26 mouse cellular contexts compared by ENCODE assay signal in the genomic region with DNA sequence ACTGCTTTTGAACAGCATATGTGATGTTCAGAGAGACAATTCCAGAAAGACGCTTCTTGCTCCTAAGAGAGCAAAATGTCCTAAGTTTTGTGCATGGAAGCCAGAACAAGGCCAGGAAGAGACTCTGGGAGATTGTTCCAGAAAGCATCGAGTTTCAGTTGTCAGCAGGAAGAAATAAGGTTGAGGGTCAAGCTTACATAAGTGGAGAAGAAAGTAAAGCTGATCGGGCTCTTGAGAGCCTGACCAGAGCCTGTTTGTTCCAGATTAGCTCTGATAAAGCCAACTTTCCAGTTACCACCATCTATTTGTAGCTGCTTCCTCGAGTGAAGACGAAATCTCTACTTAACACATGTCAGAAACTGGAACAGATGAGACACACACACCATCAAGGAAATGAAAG. TPM values are rescaled to one million over a fixed set of nuclear protein-coding genes. Genes with fewer than 3 reads are reported as not detected.
DNase-seq lines count a peak whose midpoint lies in the region; ATAC-seq and TF ChIP-seq lines count a peak whose summit lies in the region.
"Had no signal": no experiment of that assay in that cellular context is flagged by ENCODE, and none has a peak within 500 bp of the region (broad histone marks: within the 10 kb centered on the region; RNA-seq: fewer than 3 reads in every experiment).

No protein-coding gene starts in this region.

- H3K4me2 ChIP-seq in heart, postnatal 0 days (ENCODE audit: low read depth, low read length) = no peak overlapping the region
- no peak overlapping the region for H3K4me2 ChIP-seq in heart, embryonic 11.5 days
- H3K4me2 ChIP-seq in hindbrain, embryonic 13.5 days = no peak overlapping the region
- H3K4me2 ChIP-seq: forebrain, embryonic 13.5 days; heart, embryonic 12.5 days had no signal

- H3K9me3 ChIP-seq in heart, postnatal 0 days (replicated peaks; ENCODE audit: control insufficient read depth, low read length) = no peaks in the 10 kb centered on the region
- no peaks in the 10 kb centered on the region for H3K9me3 ChIP-seq in heart, embryonic 11.5 days (replicated peaks; ENCODE audit: control insufficient read depth, low read length)
- no peaks in the 10 kb centered on the region for H3K9me3 ChIP-seq in hindbrain, embryonic 13.5 days
- H3K9me3 ChIP-seq: embryonic facial prominence, embryonic 10.5 days; forebrain, embryonic 13.5 days; G1E; heart, embryonic 12.5 days had no signal

- ATAC-seq in heart, postnatal 0 days (ENCODE audit: insufficient read depth, low read depth) = no peak
- no peak for ATAC-seq in heart, embryonic 11.5 days (replicated peaks; ENCODE audit: insufficient number of reproducible peaks, low FRiP score, low TSS enrichment)
- no peak for ATAC-seq in hindbrain, embryonic 13.5 days (ENCODE audit: low FRiP score)
- ATAC-seq: CD4-positive, CD25-positive, alpha-beta regulatory T cell, adult 4 months; forebrain, embryonic 13.5 days; forebrain, postnatal 0 days; hindbrain, embryonic 16.5 days; inflammation-experienced regulatory T-cells, adult 6 months had no signal

- no peaks in the 10 kb centered on the region for H3K4me1 ChIP-seq in heart, postnatal 0 days (ENCODE audit: control insufficient read depth, insufficient read depth)
- H3K4me1 ChIP-seq in heart, embryonic 11.5 days (ENCODE audit: control insufficient read depth, insufficient read depth, low read length) = no peaks in the 10 kb centered on the region
- H3K4me1 ChIP-seq in brown adipose tissue, adult 24 weeks (ENCODE audit: control insufficient read depth, insufficient read depth, insufficient read length, low read length) = no peaks in the 10 kb centered on the region
- peaks cover 5% of the 10 kb centered on the region; the same call in 1 of the 2 replicates for H3K4me1 ChIP-seq in hindbrain, embryonic 13.5 days (replicated peaks)
- H3K4me1 ChIP-seq: forebrain, embryonic 13.5 days had no signal

- no peak for TF ChIP-seq EP300 in heart, postnatal 0 days (IDR thresholded peaks at IDR 0.05; ENCODE audit: low read depth)

- H3K9ac ChIP-seq in heart, postnatal 0 days (replicated peaks; ENCODE audit: low read depth, low read length) = no peak overlapping the region
- no peak overlapping the region for H3K9ac ChIP-seq in heart, embryonic 11.5 days (ENCODE audit: low read depth, low read length)
- H3K9ac ChIP-seq in hindbrain, embryonic 13.5 days = no peak overlapping the region
- H3K9ac ChIP-seq: forebrain, embryonic 13.5 days; forebrain, postnatal 0 days; heart, embryonic 12.5 days had no signal

- H3K27ac ChIP-seq in heart, postnatal 0 days (ENCODE audit: low read depth) = no peak overlapping the region
- H3K27ac ChIP-seq in heart, embryonic 11.5 days (ENCODE audit: low read depth, low read length) = no peak overlapping the region
- H3K27ac ChIP-seq in brown adipose tissue, adult 24 weeks (replicated peaks; ENCODE audit: low read depth, low read length) = 0 out of 2 replicates have a peak overlapping the region, but pooled peaks have one; percentile 33
- H3K27ac ChIP-seq in hindbrain, embryonic 13.5 days = no peak overlapping the region
- H3K27ac ChIP-seq: embryonic facial prominence, embryonic 10.5 days; forebrain, embryonic 13.5 days; heart, adult 2 months had no signal

- no peak for TF ChIP-seq CTCF in heart, postnatal 0 days (IDR thresholded peaks at IDR 0.05; ENCODE audit: low read depth)

- 22% methylated on average over 5 of the region's 5 CpGs for WGBS in heart, postnatal 0 days
- 19% methylated on average over 5 of the region's 5 CpGs for WGBS in heart, embryonic 11.5 days (ENCODE audit: insufficient replicate concordance)
- WGBS in hindbrain, embryonic 13.5 days = 72% methylated on average over 5 of the region's 5 CpGs

- H3K36me3 ChIP-seq in heart, postnatal 0 days (replicated peaks; ENCODE audit: control insufficient read depth, insufficient read depth, low read length) = no peaks in the 10 kb centered on the region
- no peaks in the 10 kb centered on the region for H3K36me3 ChIP-seq in heart, embryonic 11.5 days (ENCODE audit: control insufficient read depth, insufficient read depth, low read length)
- H3K36me3 ChIP-seq in hindbrain, embryonic 13.5 days = no peaks in the 10 kb centered on the region
- H3K36me3 ChIP-seq: embryonic facial prominence, embryonic 10.5 days; G1E; heart, embryonic 12.5 days had no signal

- no peaks in the 10 kb centered on the region for H3K27me3 ChIP-seq in heart, postnatal 0 days (ENCODE audit: control insufficient read depth, insufficient read depth, low read length)
- no peaks in the 10 kb centered on the region for H3K27me3 ChIP-seq in heart, embryonic 11.5 days (ENCODE audit: control insufficient read depth, insufficient read depth, low read length)
- no peaks in the 10 kb centered on the region for H3K27me3 ChIP-seq in hindbrain, embryonic 13.5 days
- H3K27me3 ChIP-seq: forebrain, embryonic 13.5 days; heart, embryonic 12.5 days had no signal

- no peak overlapping the region for H3K4me3 ChIP-seq in heart, postnatal 0 days (ENCODE audit: low read depth, low read length)
- no peak overlapping the region for H3K4me3 ChIP-seq in heart, embryonic 11.5 days (ENCODE audit: low read depth, low read length)
- H3K4me3 ChIP-seq in brown adipose tissue, adult 24 weeks (ENCODE audit: insufficient read depth, low read depth, low read length) = no peak overlapping the region
- no peak overlapping the region for H3K4me3 ChIP-seq in hindbrain, embryonic 13.5 days
- H3K4me3 ChIP-seq: embryonic facial prominence, embryonic 10.5 days; forebrain, embryonic 13.5 days; heart, adult 2 months; heart, embryonic 12.5 days had no signal

- peak; percentile 41 for DNase-seq in heart, postnatal 0 days (ENCODE audit: low spot score)
- peak; percentile 6 for DNase-seq in testis, postnatal 10 days (ENCODE audit: low spot score)
- no peak for DNase-seq in testis, postnatal 14 days (ENCODE audit: low spot score)
- DNase-seq: adrenal gland, postnatal 14 days; B cell, adult 2 months; cerebellum, adult 18-20 months; cerebellum, adult 9-11 months; forebrain, postnatal 0 days; heart, adult 2 months; heart, postnatal 36 days had no signal

RNA-seq across cellular contexts. Expression of gene Gm26657, which starts 41.2 kb away (rescaled TPM):
- total RNA-seq in heart, postnatal 0 days (2014; rRNA removed; ENCODE audit: low replicate concordance) = not detected in 2 replicates
- not detected in 2 replicates for polyA plus RNA-seq in heart, postnatal 0 days (2015; fragmentation: Nextera tagmentation; extraction: Ambion mirVana)
- not detected in 2 replicates for polyA plus RNA-seq in heart, embryonic 11.5 days (2014; fragmentation: Nextera tagmentation; extraction: Ambion mirVana)
- polyA plus RNA-seq in brown adipose tissue, adult 24 weeks (2012; ENCODE audit: insufficient read depth, insufficient read length, missing spikeins) = not detected in 2 replicates
- polyA plus RNA-seq in hindbrain, embryonic 13.5 days (2015; fragmentation: Nextera tagmentation; extraction: Ambion mirVana) = not detected in 2 replicates
- total RNA-seq: adrenal gland, adult 18-20 months; adrenal gland, postnatal 14 days; forebrain, postnatal 0 days; G1E; gastrocnemius, adult 8-10 months; heart, adult 2 months; heart, postnatal 36 days had no signal
- polyA plus RNA-seq: CD4-positive, CD25-positive, alpha-beta regulatory T cell, adult 4 months; embryonic facial prominence, embryonic 10.5 days; embryonic facial prominence, embryonic 14.5 days; forebrain, embryonic 13.5 days; forebrain, postnatal 0 days; G1E; gonadal fat pad, adult 2 months; heart, adult 2 months; heart, embryonic 12.5 days; heart, embryonic 16.5 days; hindbrain, embryonic 11.5 days; hindbrain, embryonic 16.5 days; inflammation-experienced regulatory T-cells, adult 6 months had no signal

RNA-seq across cellular contexts. Expression of gene Actl7b, which starts 42.6 kb away (rescaled TPM):
- 0.35 TPM in 1 of 2 replicates, not detected in the other for total RNA-seq in heart, postnatal 0 days (2014; rRNA removed; ENCODE audit: low replicate concordance)
- polyA plus RNA-seq in heart, postnatal 0 days (2015; fragmentation: Nextera tagmentation; extraction: Ambion mirVana) = not detected in 2 replicates
- not detected in 2 replicates for polyA plus RNA-seq in heart, embryonic 11.5 days (2014; fragmentation: Nextera tagmentation; extraction: Ambion mirVana)
- polyA plus RNA-seq in brown adipose tissue, adult 24 weeks (2012; ENCODE audit: insufficient read depth, insufficient read length, missing spikeins) = not detected in 2 replicates
- polyA plus RNA-seq in hindbrain, embryonic 13.5 days (2015; fragmentation: Nextera tagmentation; extraction: Ambion mirVana) = not detected in 2 replicates
- total RNA-seq: adrenal gland, postnatal 14 days; G1E; gastrocnemius, adult 8-10 months; heart, adult 2 months; heart, postnatal 36 days had no signal
- polyA plus RNA-seq: CD4-positive, CD25-positive, alpha-beta regulatory T cell, adult 4 months; embryonic facial prominence, embryonic 10.5 days; embryonic facial prominence, embryonic 14.5 days; forebrain, embryonic 13.5 days; forebrain, postnatal 0 days; heart, embryonic 12.5 days; heart, embryonic 16.5 days; hindbrain, embryonic 11.5 days; hindbrain, embryonic 16.5 days; inflammation-experienced regulatory T-cells, adult 6 months had no signal

RNA-seq across cellular contexts. Expression of gene Actl7a, which starts 44.5 kb away (rescaled TPM):
- not detected in 2 replicates for total RNA-seq in heart, postnatal 0 days (2014; rRNA removed; ENCODE audit: low replicate concordance)
- polyA plus RNA-seq in heart, postnatal 0 days (2015; fragmentation: Nextera tagmentation; extraction: Ambion mirVana) = not detected in 2 replicates
- polyA plus RNA-seq in heart, embryonic 11.5 days (2014; fragmentation: Nextera tagmentation; extraction: Ambion mirVana) = 0.20 TPM in 1 of 2 replicates, not detected in the other
- polyA plus RNA-seq in brown adipose tissue, adult 24 weeks (2012; ENCODE audit: insufficient read depth, insufficient read length, missing spikeins) = not detected in 2 replicates
- not detected in 2 replicates for polyA plus RNA-seq in hindbrain, embryonic 13.5 days (2015; fragmentation: Nextera tagmentation; extraction: Ambion mirVana)
- total RNA-seq: adrenal gland, adult 18-20 months; adrenal gland, postnatal 14 days; forebrain, postnatal 0 days; gastrocnemius, adult 8-10 months; heart, adult 2 months; heart, postnatal 36 days had no signal
- polyA plus RNA-seq: CD4-positive, CD25-positive, alpha-beta regulatory T cell, adult 4 months; embryonic facial prominence, embryonic 10.5 days; embryonic facial prominence, embryonic 14.5 days; forebrain, embryonic 13.5 days; forebrain, postnatal 0 days; G1E; heart, embryonic 12.5 days; heart, embryonic 16.5 days; hindbrain, embryonic 11.5 days; hindbrain, embryonic 16.5 days; inflammation-experienced regulatory T-cells, adult 6 months had no signal
